Mouse (Mus musculus) liver, embryonic 14.5 days (tissue): ENCODE measurements around the gene Pkmyt1. TPM values are rescaled to one million over a fixed set of nuclear protein-coding genes. Genes with fewer than 3 reads are reported as not detected.

Source experiments
- ATAC-seq: fragments of 200-750 bp; cut with Nextera tagmentation; 2 replicates; pipeline ENCODE4 v1.8.0; 2017; ENCODE audit warnings: moderate number of reproducible peaks, mild to moderate bottlenecking, moderate library complexity; ENCODE audit not compliant: insufficient read depth
- DNase-seq, 3 experiments: peaks; one replicate each; pipeline ENCODE4 v3.0.0-alpha.2; 2012 to 2013; ENCODE audit warnings: low read depth in 3 of 3, low spot score in 3 of 3
- H3K27ac ChIP-seq: fragments of 300-500 bp; sonication (generic); 2 replicates; pipeline ENCODE4 v1.5.1; 2014; ENCODE audit warnings: moderate library complexity, mild to moderate bottlenecking, control low read depth, inconsistent platforms
- H3K27me3 ChIP-seq: fragments of 300-500 bp; sonication (generic); 2 replicates; pipeline ENCODE4 v1.6.1; 2014; ENCODE audit warnings: mild to moderate bottlenecking, low read length, moderate library complexity; ENCODE audit not compliant: control insufficient read depth, insufficient read depth
- H3K36me3 ChIP-seq: fragments of 300-500 bp; sonication (generic); replicated peaks from 2 replicates; pipeline ENCODE4 v1.6.1; 2014; ENCODE audit warnings: low read depth; ENCODE audit not compliant: control insufficient read depth, insufficient read depth
- H3K4me1 ChIP-seq, 2 experiments: fragments of 200-500 bp in 1 of 2; fragments of 300-500 bp in 1 of 2; sonication (generic) in 1 of 2; replicated peaks; 2 replicates each; pipeline ENCODE4 v1.6.1; 2012 to 2014; ENCODE audit warnings: antibody characterized with exemption in 1 of 2, inconsistent platforms in 1 of 2, low read length in 1 of 2; ENCODE audit not compliant: control insufficient read depth in 2 of 2, insufficient read depth in 2 of 2
- H3K4me2 ChIP-seq: fragments of 300-500 bp; sonication (generic); 2 replicates; pipeline ENCODE4 v1.6.1; 2014; ENCODE audit warnings: low read depth, mild to moderate bottlenecking, control low read depth, moderate library complexity
- H3K4me3 ChIP-seq, 2 experiments: fragments of 200-500 bp in 1 of 2; fragments of 300-500 bp in 1 of 2; sonication (generic) in 1 of 2; 2 replicates each; pipeline ENCODE4 v1.5.1; 2012 to 2014; ENCODE audit warnings: low read depth in 2 of 2, low read length in 2 of 2, mild to moderate bottlenecking in 2 of 2, control low read depth in 1 of 2, inconsistent platforms in 1 of 2, moderate library complexity in 1 of 2; ENCODE audit not compliant: insufficient read depth in 1 of 2
- H3K9ac ChIP-seq: fragments of 300-500 bp; sonication (generic); replicated peaks from 2 replicates; pipeline ENCODE4 v1.6.1; 2014; ENCODE audit warnings: mild to moderate bottlenecking, control low read depth, moderate library complexity
- H3K9me3 ChIP-seq: fragments of 300-500 bp; sonication (generic); 2 replicates; pipeline ENCODE4 v1.6.1; 2016; ENCODE audit warnings: low read length, mixed read lengths; ENCODE audit not compliant: control insufficient read depth
- CTCF ChIP-seq: IDR thresholded peaks from 2 replicates; pipeline ENCODE4 v1.5.1; 2016; ENCODE audit warnings: antibody characterized with exemption, low read depth, control low read depth
- EP300 ChIP-seq: IDR thresholded peaks from 2 replicates; pipeline ENCODE4 v1.6.1; 2016; ENCODE audit warnings: antibody characterized with exemption, low read depth
- WGBS: fragments of 180-500 bp; shearing (Covaris S2); extraction: QIAGEN DNeasy Blood & Tissue Kit; methylation state at CpG from one replicate; pipeline ENCODE4 v1.1.7; 2014; ENCODE audit not compliant: insufficient replicate concordance; 5-methylcytosine and 5-hydroxymethylcytosine counted together
- polyA plus RNA-seq, 2 experiments: library from polyadenylated mRNA; depleted of rRNA in 1 of 2; stranded (reverse) in 1 of 2; unstranded in 1 of 2; fragments of >200 nt; fragmentation: Nextera tagmentation in 1 of 2; extraction: Ambion mirVana in 1 of 2; gene quantifications; 2 replicates each; pipeline versions ENCODE4 v1.2.1 to v1.2.3; 2012 to 2014

Pkmyt1 gene
- polyA plus RNA-seq, 2 experiments: 21.2 to 29.6 TPM

DNA sequence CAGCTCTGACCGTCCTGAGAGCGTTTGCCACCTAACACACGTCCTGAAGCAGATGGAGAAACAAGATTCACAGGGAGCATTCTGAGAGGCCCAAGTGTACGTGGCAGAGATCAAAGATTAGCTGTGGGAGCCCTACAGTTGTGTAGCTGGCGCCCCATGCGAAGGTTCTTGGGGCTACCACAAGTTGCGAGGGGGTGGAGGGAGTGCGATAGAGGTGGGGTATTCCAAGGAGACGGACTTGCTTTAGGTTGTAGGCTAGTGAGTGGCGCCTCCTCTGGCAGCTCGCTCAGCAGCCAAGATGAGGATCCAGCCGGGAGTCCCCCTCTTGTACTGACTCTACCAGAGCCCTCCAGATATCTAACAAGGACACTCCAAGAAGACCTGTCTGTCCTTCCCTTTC lies 20.2 kb downstream of the Pkmyt1 start:
- ATAC-seq (no peak), DNase-seq (no peak)
- 6% methylated on average over 12 of the region's 12 CpGs for WGBS

DNA sequence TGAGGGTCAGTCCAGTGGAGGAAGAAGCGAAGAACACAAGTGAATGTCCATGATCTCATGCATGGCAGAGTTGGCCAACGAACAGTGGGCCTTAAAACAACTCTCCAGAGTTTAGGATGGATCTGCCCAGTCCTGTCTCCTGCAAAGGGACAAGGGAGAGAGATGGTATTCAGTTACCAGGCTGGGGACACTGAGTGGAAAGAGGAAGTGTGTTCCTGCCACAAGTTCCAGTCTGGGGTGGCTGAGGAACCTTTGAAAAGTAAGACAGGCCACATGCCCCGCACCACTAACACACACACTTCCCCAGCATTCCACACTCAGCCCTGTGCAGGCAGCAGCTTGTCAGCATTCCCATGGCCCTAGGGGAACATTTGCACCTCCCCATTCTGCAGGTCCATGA lies 20.6 kb downstream of the Pkmyt1 start:
- Histone ChIP-seq H3K4me1 (peaks cover 0 to 3% of the 10 kb centered on the region in 2 experiments; a peak in 1 of 4 replicates), H3K9me3 (no peaks in the 10 kb centered on the region), H3K9ac (no peak overlapping the region), H3K27me3 (peaks cover 54% of the 10 kb centered on the region), H3K4me3 (no peak overlapping the region), H3K4me2 (no peak overlapping the region), H3K27ac (no peak overlapping the region), H3K36me3 (no peaks in the 10 kb centered on the region)
- DNase-seq (no peak), ATAC-seq (no peak)
- 42% methylated on average over 3 of the region's 3 CpGs for WGBS
- no peak for TF ChIP-seq EP300
- TF ChIP-seq CTCF: no peak

More for the DNA sequence above, 20.2 kb downstream of the Pkmyt1 start:
- no peak overlapping the region for H3K9ac ChIP-seq
- H3K36me3 ChIP-seq: no peaks in the 10 kb centered on the region
- TF ChIP-seq EP300 (no peak), CTCF (peak; percentile 42)
- H3K9me3 ChIP-seq: no peaks in the 10 kb centered on the region
- no peak overlapping the region for H3K27ac ChIP-seq
- H3K4me2 ChIP-seq: no peak overlapping the region
- H3K27me3 ChIP-seq: peaks cover 58% of the 10 kb centered on the region
- no peak overlapping the region for H3K4me3 ChIP-seq
- H3K4me1 ChIP-seq: peaks cover 0 to 5% of the 10 kb centered on the region in 2 experiments; a peak in 2 of 4 replicates

DNA sequence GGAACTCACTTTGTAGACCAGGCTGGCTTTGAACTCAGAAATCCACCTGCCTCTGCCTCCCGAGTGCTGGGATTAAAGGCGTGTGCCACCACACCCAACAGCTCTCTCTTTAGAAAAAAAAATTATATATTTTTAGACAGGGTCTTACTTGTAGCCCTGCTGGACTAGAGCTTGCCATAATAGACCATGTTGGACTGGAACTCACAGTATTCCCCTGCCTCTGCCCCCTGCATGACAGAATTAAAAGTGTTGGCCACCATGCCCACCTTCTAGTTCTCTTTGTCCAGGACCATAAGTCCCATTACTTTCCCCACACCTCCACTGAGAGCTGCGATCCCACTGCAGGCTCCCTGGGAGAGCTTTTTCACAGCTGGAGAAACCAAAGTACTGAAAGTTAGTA lies 21.3 kb downstream of the Pkmyt1 start:
- WGBS: 50% methylated on average over 3 of the region's 3 CpGs
- Histone ChIP-seq H3K4me3 (no peak overlapping the region), H3K9me3 (no peaks in the 10 kb centered on the region), H3K4me1 (peaks cover 0 to 3% of the 10 kb centered on the region in 2 experiments; a peak in 1 of 4 replicates), H3K27ac (no peak overlapping the region), H3K27me3 (peaks cover 47% of the 10 kb centered on the region), H3K4me2 (no peak overlapping the region), H3K36me3 (no peaks in the 10 kb centered on the region), H3K9ac (no peak overlapping the region)
- DNase-seq (no peak), ATAC-seq (no peak)
- TF ChIP-seq CTCF (no peak), EP300 (no peak)

DNA sequence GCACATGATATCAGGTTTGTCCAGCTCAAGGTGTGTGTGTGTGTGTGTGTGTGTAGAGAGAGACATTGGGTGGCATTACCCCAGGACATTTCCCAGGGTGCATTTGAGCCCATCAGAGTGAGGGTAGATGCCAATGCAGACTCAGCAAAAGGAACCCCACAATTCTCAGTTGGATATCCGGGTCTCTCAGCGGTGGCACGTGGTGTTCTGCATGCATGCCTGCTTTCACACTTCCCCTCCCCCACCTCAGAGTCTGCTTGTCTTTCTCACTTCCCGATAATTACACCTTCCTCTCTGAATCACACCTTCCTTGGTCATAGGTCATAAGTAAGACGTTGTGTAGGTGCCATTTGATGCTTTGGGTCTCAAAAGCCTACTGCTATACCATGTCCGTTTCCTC lies 21.9 kb downstream of the Pkmyt1 start:
- H3K27me3 ChIP-seq: peaks cover 41% of the 10 kb centered on the region
- H3K4me1 ChIP-seq: peaks cover 0 to 3% of the 10 kb centered on the region in 2 experiments; a peak in 1 of 4 replicates
- H3K4me2 ChIP-seq: no peak overlapping the region
- no peak overlapping the region for H3K27ac ChIP-seq
- H3K4me3 ChIP-seq: no peak overlapping the region
- DNase-seq (no peak), ATAC-seq (no peak)
- H3K9me3 ChIP-seq: no peaks in the 10 kb centered on the region
- H3K36me3 ChIP-seq: no peaks in the 10 kb centered on the region
- H3K9ac ChIP-seq: no peak overlapping the region
- WGBS: 18% methylated on average over 6 of the region's 6 CpGs
- TF ChIP-seq EP300 (no peak), CTCF (no peak)

DNA sequence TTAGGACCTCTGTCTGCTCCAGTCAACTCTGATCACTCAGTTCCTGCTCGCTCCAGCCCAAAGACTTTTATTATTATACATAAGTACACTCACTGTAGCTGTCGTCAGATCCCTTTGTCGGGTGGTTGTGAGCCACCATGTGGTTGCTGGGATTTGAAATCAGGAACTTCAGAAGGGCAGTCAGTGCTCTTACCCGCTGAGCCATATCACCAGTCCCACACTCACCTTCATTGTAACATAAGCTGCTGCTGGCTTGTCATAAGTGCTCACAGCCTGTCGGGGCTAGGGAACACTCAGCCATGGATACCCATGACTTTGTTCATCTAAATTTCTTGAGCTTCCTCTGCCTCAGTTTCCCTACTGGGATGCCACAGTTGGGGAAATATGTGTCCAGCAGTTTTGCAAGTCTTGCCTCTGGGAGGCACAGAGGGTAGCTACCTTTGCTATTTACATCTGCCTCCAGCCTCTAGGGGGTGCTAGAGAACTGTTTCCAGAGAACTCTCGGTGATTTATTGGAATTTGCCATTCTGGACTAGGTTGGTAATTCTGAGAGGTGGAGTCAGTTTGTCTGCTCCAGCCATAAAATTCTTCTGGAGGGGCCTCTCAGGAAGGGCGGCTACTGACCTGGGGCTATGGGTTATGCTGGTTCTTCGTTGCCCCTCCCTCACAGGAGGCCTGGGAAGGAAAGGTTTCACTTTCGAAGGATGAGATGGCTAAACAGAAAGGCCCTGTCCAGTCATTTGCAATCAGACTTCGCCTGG lies 22.7 kb downstream of the Pkmyt1 start:
- peaks cover 0 to 3% of the 10 kb centered on the region in 2 experiments; a peak in 1 of 4 replicates for H3K4me1 ChIP-seq
- no peak overlapping the region for H3K27ac ChIP-seq
- H3K4me2 ChIP-seq: peak overlapping the region; percentile 49
- 26% methylated on average over 10 of the region's 10 CpGs for WGBS
- no peaks in the 10 kb centered on the region for H3K9me3 ChIP-seq
- H3K27me3 ChIP-seq: peaks cover 33% of the 10 kb centered on the region
- peak overlapping the region; percentile 26 to 34; a peak in 1 of 4 replicates for H3K4me3 ChIP-seq
- H3K9ac ChIP-seq: no peak overlapping the region; the same call in 1 of the 2 replicates
- TF ChIP-seq CTCF (peak; percentile 86), EP300 (no peak)
- peak; percentile 27; the same call in 1 of the 2 replicates for ATAC-seq
- H3K36me3 ChIP-seq: no peaks in the 10 kb centered on the region
- peak; percentile 62 to 65 (median 62) for DNase-seq
